Mouse (Mus musculus) small intestine, adult 2 months (tissue): Measurements from ENCODE around the gene Zfp664.

Experiments
- CTCF ChIP-seq: fragments of 200-500 bp; IDR thresholded peaks from 2 replicates; pipeline ENCODE4 v1.5.1; 2012; ENCODE audit warnings: low read depth, mild to moderate bottlenecking, control low read depth, inconsistent platforms, low read length, moderate library complexity, mixed read lengths; ENCODE audit not compliant: insufficient replicate concordance, insufficient read length; ENCODE audit errors: extremely low read depth
- POLR2A ChIP-seq: fragments of 200-500 bp; IDR thresholded peaks from 2 replicates; pipeline ENCODE4 v1.6.1; 2012; ENCODE audit warnings: low read depth, mild to moderate bottlenecking, control low read depth, inconsistent platforms, low read length, moderate library complexity

DNA sequence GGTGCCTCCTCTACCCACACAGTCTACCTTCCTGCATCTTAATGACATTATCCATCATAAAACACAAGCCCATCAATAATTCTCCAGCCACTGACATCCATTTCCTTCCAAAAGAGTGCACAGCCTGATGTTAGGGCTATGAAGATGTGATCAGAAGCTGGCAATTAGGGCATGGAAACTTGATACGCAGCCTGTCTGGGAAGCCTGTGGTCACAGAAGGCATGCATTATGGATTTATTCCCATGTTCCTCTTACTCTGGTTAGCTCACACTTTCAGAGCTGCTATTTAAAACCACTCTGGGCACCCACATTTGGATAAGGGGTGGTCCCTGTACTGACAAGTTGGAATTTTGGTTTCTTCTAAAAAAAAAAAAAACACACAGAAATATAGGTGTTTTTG, 15.5 kb upstream of the Zfp664 start:
- TF ChIP-seq POLR2A (no peak), CTCF (no peak)
